Mouse (Mus musculus) frontal cortex, adult (tissue): ENCODE measurements around the gene Kcng3.

Source experiments
- ATAC-seq: cut with Nextera tagmentation; 2 replicates; pipeline ENCODE4 v1.9.2; 2017; ENCODE audit warnings: mild to moderate bottlenecking, moderate library complexity, mixed read lengths; ENCODE audit not compliant: low TSS enrichment

Kcng3 gene

GRCm38 (mm10) chr17:83555836-83556235 lies 75.9 kb downstream of the Kcng3 start:
- ATAC-seq, result no peak

- no peak for ATAC-seq
Measured at GRCm38 (mm10) chr17:83554997-83555396, 76.7 kb downstream of the Kcng3 start.

- ATAC-seq, result peak; percentile 66
Measured at GRCm38 (mm10) chr17:83548501-83549233, 83.0 kb downstream of the Kcng3 start.

- ATAC-seq, result no peak
Measured at GRCm38 (mm10) chr17:83547145-83547544, 84.5 kb downstream of the Kcng3 start.

- ATAC-seq, result peak; percentile 58
Measured at GRCm38 (mm10) chr17:83545756-83546742, 85.6 kb downstream of the Kcng3 start.

- no peak for ATAC-seq
Measured at GRCm38 (mm10) chr17:83545259-83545658, 86.4 kb downstream of the Kcng3 start.

- ATAC-seq, result peak; percentile 44
Measured at GRCm38 (mm10) chr17:83542424-83542823, 89.3 kb downstream of the Kcng3 start.

GRCm38 (mm10) chr17:83539262-83540037 lies 92.2 kb downstream of the Kcng3 start:
- ATAC-seq, result no peak

- ATAC-seq, result no peak
Measured at GRCm38 (mm10) chr17:83538694-83539093, 93.0 kb downstream of the Kcng3 start.

GRCm38 (mm10) chr17:83538141-83538540 lies 93.6 kb downstream of the Kcng3 start:
- no peak for ATAC-seq
